Mouse (Mus musculus) liver, embryonic 13.5 days (tissue): ENCODE data around the gene Ager. TPM values are rescaled to one million over a fixed set of nuclear protein-coding genes. Genes with fewer than 3 reads are reported as not detected.
A peak's percentile ranks its signal among the peaks of the same experiment; 100 is the strongest.

Source experiments
- ATAC-seq: fragments of 200-750 bp; cut with Nextera tagmentation; 2 replicates; pipeline ENCODE4 v1.8.0; 2017; ENCODE audit warnings: low read depth, mild to moderate bottlenecking, moderate number of reproducible peaks, moderate library complexity
- DNase-seq: peaks from one replicate; pipeline ENCODE4 v3.0.0; 2022
- H3K27ac ChIP-seq: fragments of 300-500 bp; sonication (generic); 2 replicates; pipeline ENCODE4 v1.5.1; 2015; ENCODE audit warnings: moderate library complexity, mild to moderate bottlenecking, inconsistent platforms
- H3K27me3 ChIP-seq: fragments of 300-500 bp; sonication (generic); 2 replicates; pipeline ENCODE4 v1.6.1; 2015; ENCODE audit warnings: mild to moderate bottlenecking, inconsistent platforms
- H3K36me3 ChIP-seq: fragments of 300-500 bp; sonication (generic); 2 replicates; pipeline ENCODE4 v1.6.1; 2015; ENCODE audit warnings: mild to moderate bottlenecking, inconsistent platforms
- H3K4me1 ChIP-seq: fragments of 300-500 bp; sonication (generic); replicated peaks from 2 replicates; pipeline ENCODE4 v1.6.1; 2015; ENCODE audit warnings: inconsistent platforms
- H3K4me2 ChIP-seq: fragments of 300-500 bp; sonication (generic); 2 replicates; pipeline ENCODE4 v1.6.1; 2015; ENCODE audit warnings: inconsistent platforms, mild to moderate bottlenecking, moderate library complexity
- H3K4me3 ChIP-seq: fragments of 300-500 bp; sonication (generic); replicated peaks from 2 replicates; pipeline ENCODE4 v1.5.1; 2015; ENCODE audit warnings: mild to moderate bottlenecking, inconsistent platforms
- H3K9ac ChIP-seq: fragments of 300-500 bp; sonication (generic); 2 replicates; pipeline ENCODE4 v1.6.1; 2015; ENCODE audit warnings: mild to moderate bottlenecking, inconsistent platforms
- H3K9me3 ChIP-seq: fragments of 300-500 bp; sonication (generic); replicated peaks from 2 replicates; pipeline ENCODE4 v1.6.1; 2016; ENCODE audit warnings: inconsistent platforms
- WGBS: fragments of 180-500 bp; shearing (Covaris S2); methylation state at CpG from one replicate; pipeline ENCODE4 v1.1.7; 2015; ENCODE audit not compliant: insufficient replicate concordance; 5-methylcytosine and 5-hydroxymethylcytosine counted together
- polyA plus RNA-seq: library from polyadenylated mRNA; unstranded; fragments of >200 nt; fragmentation: Nextera tagmentation; extraction: Ambion mirVana; gene quantifications from 2 replicates; pipeline ENCODE4 v1.2.1, GENCODE M21; 2015

Ager gene
- polyA plus RNA-seq, 1 experiment from 2014 or later, result 0.68 TPM

GRCm38 (mm10) chr17:34564003-34564421 is 33.6 kb upstream of the Ager start, which contains the start of gene Notch4:
Gene Notch4 (plus strand): TSS chr17:34564268.
- Histone ChIP-seq H3K9ac (no peak within 1 kb of the TSS), H3K27ac (0 out of 2 replicates have a peak within 1 kb of the TSS, but pooled peaks have one; percentile 35), H3K9me3 (no peaks in the 10 kb centered on the region), H3K27me3 (peaks cover 12% of the 10 kb centered on the region; the same call in 1 of the 2 replicates), H3K4me3 (no peak within 1 kb of the TSS), H3K36me3 (no peaks in the 10 kb centered on the region), H3K4me2 (peak within 1 kb of the TSS; percentile 0; the same call in 1 of the 2 replicates), H3K4me1 (peaks cover 29% of the 10 kb centered on the region)
- ATAC-seq (0 out of 2 replicates have a peak, but pooled peaks have one; percentile 36), DNase-seq (no peak)
- WGBS, result 10% methylated on average over 6 of the region's 6 CpGs

GRCm38 (mm10) chr17:34564796-34565195 is 32.9 kb upstream of the Ager start:
- no peak for DNase-seq
- H3K4me3 ChIP-seq, result no peak overlapping the region
- peaks cover 24% of the 10 kb centered on the region for H3K4me1 ChIP-seq
- H3K4me2 ChIP-seq, result peak overlapping the region; percentile 0; the same call in 1 of the 2 replicates
- WGBS, result 50% methylated on average over 3 of the region's 3 CpGs
- no peaks in the 10 kb centered on the region for H3K9me3 ChIP-seq
- no peak for ATAC-seq
- peaks cover 12% of the 10 kb centered on the region; the same call in 1 of the 2 replicates for H3K27me3 ChIP-seq
- 0 out of 2 replicates have a peak overlapping the region, but pooled peaks have one; percentile 35 for H3K27ac ChIP-seq
- H3K36me3 ChIP-seq, result no peaks in the 10 kb centered on the region
- no peak overlapping the region for H3K9ac ChIP-seq

- DNase-seq, result no peak
- Histone ChIP-seq H3K4me2 (no peak overlapping the region), H3K9me3 (no peaks in the 10 kb centered on the region), H3K27ac (no peak overlapping the region), H3K9ac (no peak overlapping the region), H3K36me3 (no peaks in the 10 kb centered on the region), H3K4me3 (no peak overlapping the region), H3K27me3 (peaks cover 12% of the 10 kb centered on the region; the same call in 1 of the 2 replicates), H3K4me1 (0 out of 2 replicates have a peak, but pooled peaks cover 10% of the 10 kb centered on the region)
- WGBS, result 67% methylated on average over 9 of the region's 9 CpGs
- no peak for ATAC-seq
Measured at GRCm38 (mm10) chr17:34567311-34567710, 30.4 kb upstream of the Ager start.

- ATAC-seq, result no peak
Measured at GRCm38 (mm10) chr17:34568421-34568820, 29.2 kb upstream of the Ager start.

GRCm38 (mm10) chr17:34569919-34570318 is 27.7 kb upstream of the Ager start:
- no peak for ATAC-seq
- 44% methylated on average over 4 of the region's 4 CpGs for WGBS
- Histone ChIP-seq H3K36me3 (no peaks in the 10 kb centered on the region), H3K9ac (no peak overlapping the region), H3K4me3 (no peak overlapping the region), H3K9me3 (no peaks in the 10 kb centered on the region), H3K27ac (no peak overlapping the region), H3K27me3 (peaks cover 12% of the 10 kb centered on the region; the same call in 1 of the 2 replicates), H3K4me1 (no peaks in the 10 kb centered on the region), H3K4me2 (no peak overlapping the region)
- DNase-seq, result no peak

More at GRCm38 (mm10) chr17:34568421-34568820, 29.2 kb upstream of the Ager start:
- Histone ChIP-seq H3K9me3 (no peaks in the 10 kb centered on the region), H3K27me3 (peaks cover 12% of the 10 kb centered on the region; the same call in 1 of the 2 replicates), H3K4me3 (no peak overlapping the region), H3K4me2 (no peak overlapping the region), H3K36me3 (no peaks in the 10 kb centered on the region), H3K27ac (no peak overlapping the region), H3K9ac (no peak overlapping the region), H3K4me1 (0 out of 2 replicates have a peak, but pooled peaks cover 10% of the 10 kb centered on the region)
- 68% methylated on average over 13 of the region's 13 CpGs for WGBS
- no peak for DNase-seq

- no peak for ATAC-seq
- Histone ChIP-seq H3K27ac (no peak overlapping the region), H3K4me1 (no peaks in the 10 kb centered on the region), H3K4me3 (no peak overlapping the region), H3K9me3 (no peaks in the 10 kb centered on the region), H3K9ac (no peak overlapping the region), H3K36me3 (no peaks in the 10 kb centered on the region), H3K4me2 (no peak overlapping the region), H3K27me3 (peaks cover 12% of the 10 kb centered on the region; the same call in 1 of the 2 replicates)
- DNase-seq, result peak; percentile 12
- WGBS, result 20% methylated on average over 5 of the region's 5 CpGs
Measured at GRCm38 (mm10) chr17:34571875-34572274, 25.8 kb upstream of the Ager start.

GRCm38 (mm10) chr17:34572361-34572760 is 25.3 kb upstream of the Ager start:
- WGBS, result 41% methylated on average over 15 of the region's 15 CpGs

GRCm38 (mm10) chr17:34576577-34576976 is 21.1 kb upstream of the Ager start:
- H3K27ac ChIP-seq, result no peak overlapping the region
- WGBS, result 56% methylated on average over 5 of the region's 5 CpGs
- H3K4me1 ChIP-seq, result no peaks in the 10 kb centered on the region
- no peaks in the 10 kb centered on the region for H3K36me3 ChIP-seq
- ATAC-seq (no peak), DNase-seq (no peak)
- no peak overlapping the region for H3K9ac ChIP-seq
- no peak overlapping the region for H3K4me3 ChIP-seq
- no peaks in the 10 kb centered on the region for H3K9me3 ChIP-seq
- no peak overlapping the region for H3K4me2 ChIP-seq
- H3K27me3 ChIP-seq, result no peaks in the 10 kb centered on the region

More at GRCm38 (mm10) chr17:34572361-34572760, 25.3 kb upstream of the Ager start:
- Histone ChIP-seq H3K36me3 (no peaks in the 10 kb centered on the region), H3K27me3 (peaks cover 7% of the 10 kb centered on the region; the same call in 1 of the 2 replicates), H3K4me3 (no peak overlapping the region), H3K4me1 (no peaks in the 10 kb centered on the region), H3K9ac (no peak overlapping the region), H3K9me3 (no peaks in the 10 kb centered on the region), H3K27ac (no peak overlapping the region), H3K4me2 (no peak overlapping the region)
- DNase-seq (no peak), ATAC-seq (no peak)

GRCm38 (mm10) chr17:34578070-34578469 is 19.6 kb upstream of the Ager start:
- no peak overlapping the region for H3K4me3 ChIP-seq
- H3K27ac ChIP-seq, result no peak overlapping the region
- no peak overlapping the region for H3K4me2 ChIP-seq
- ATAC-seq (no peak), DNase-seq (no peak)
- H3K4me1 ChIP-seq, result no peaks in the 10 kb centered on the region
- H3K36me3 ChIP-seq, result no peaks in the 10 kb centered on the region
- no peaks in the 10 kb centered on the region for H3K27me3 ChIP-seq
- H3K9me3 ChIP-seq, result no peaks in the 10 kb centered on the region
- 71% methylated on average over 3 of the region's 3 CpGs for WGBS
- no peak overlapping the region for H3K9ac ChIP-seq

GRCm38 (mm10) chr17:34582528-34582927 is 15.1 kb upstream of the Ager start:
- Histone ChIP-seq H3K36me3 (no peaks in the 10 kb centered on the region), H3K9ac (no peak overlapping the region), H3K4me1 (peaks cover 13% of the 10 kb centered on the region), H3K27ac (no peak overlapping the region), H3K27me3 (peaks cover 10% of the 10 kb centered on the region; the same call in 1 of the 2 replicates), H3K4me3 (no peak overlapping the region), H3K9me3 (no peaks in the 10 kb centered on the region), H3K4me2 (no peak overlapping the region)
- 83% methylated on average over 12 of the region's 12 CpGs for WGBS
- ATAC-seq, result no peak
- no peak for DNase-seq

GRCm38 (mm10) chr17:34583397-34583796 is 14.3 kb upstream of the Ager start:
- Histone ChIP-seq H3K36me3 (no peaks in the 10 kb centered on the region), H3K27ac (no peak overlapping the region), H3K27me3 (peaks cover 10% of the 10 kb centered on the region; the same call in 1 of the 2 replicates), H3K9ac (no peak overlapping the region), H3K4me1 (peaks cover 21% of the 10 kb centered on the region), H3K4me3 (no peak overlapping the region), H3K4me2 (no peak overlapping the region), H3K9me3 (no peaks in the 10 kb centered on the region)
- 60% methylated on average over 7 of the region's 7 CpGs for WGBS
- ATAC-seq, result no peak
- DNase-seq, result no peak

- ATAC-seq (no peak), DNase-seq (no peak)
- Histone ChIP-seq H3K27me3 (peaks cover 10% of the 10 kb centered on the region; the same call in 1 of the 2 replicates), H3K9me3 (no peaks in the 10 kb centered on the region), H3K27ac (no peak overlapping the region), H3K4me3 (no peak overlapping the region), H3K36me3 (no peaks in the 10 kb centered on the region), H3K4me2 (no peak overlapping the region), H3K4me1 (peaks cover 25% of the 10 kb centered on the region), H3K9ac (no peak overlapping the region)
- WGBS, result 75% methylated on average over 8 of the region's 8 CpGs
Measured at GRCm38 (mm10) chr17:34583819-34584218, 13.8 kb upstream of the Ager start.
